Mouse (Mus musculus): ENCODE measurements around the gene Syt17. TPM values are rescaled to one million over a fixed set of nuclear protein-coding genes. Genes with fewer than 3 reads are reported as not detected.

The Syt17 gene
- polyA plus RNA-seq, 1 experiment from 2014 or later = 2.9 TPM

DNA sequence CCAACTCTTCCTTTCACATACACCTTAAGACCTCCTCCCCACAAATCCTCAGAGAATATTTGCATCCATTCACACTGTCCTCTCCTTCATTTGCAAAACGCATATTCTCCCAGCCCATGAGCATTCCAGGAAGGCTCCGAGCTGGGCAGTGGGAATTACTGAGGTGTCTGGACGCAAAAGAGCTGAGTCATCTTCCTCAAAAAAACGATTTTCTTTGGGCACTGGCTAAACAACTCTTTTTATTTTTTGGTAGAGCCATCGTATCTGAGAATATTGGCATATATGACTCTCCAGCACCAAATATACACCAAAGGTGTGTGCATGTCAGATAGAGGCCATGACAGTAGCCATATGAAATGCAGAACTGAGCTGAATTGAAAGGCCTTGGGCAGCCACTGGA lies 38.9 kb upstream of the Syt17 start:
- Histone ChIP-seq H3K9me3 (ENCODE audit: control insufficient read depth, low read length) (no peaks in the 10 kb centered on the region), H3K4me2 (ENCODE audit: low read depth, low read length) (no peak overlapping the region), H3K27ac (replicated peaks; ENCODE audit: low read depth, low read length) (no peak overlapping the region), H3K36me3 (ENCODE audit: control insufficient read depth, insufficient read depth, low read length) (peaks cover 28% of the 10 kb centered on the region), H3K27me3 (replicated peaks; ENCODE audit: control insufficient read depth, insufficient read depth, low read length) (peaks cover 16% of the 10 kb centered on the region; the same call in 1 of the 2 replicates), H3K9ac (ENCODE audit: low read depth, low read length) (no peak overlapping the region), H3K4me3 (ENCODE audit: low read depth, low read length) (no peak overlapping the region), H3K4me1 (ENCODE audit: control insufficient read depth, insufficient read depth, low read length) (peaks cover 32% of the 10 kb centered on the region)
- 65% methylated on average over 5 of the region's 5 CpGs for WGBS
- no peak for DNase-seq (ENCODE audit: low spot score)
- ATAC-seq (ENCODE audit: low read depth) = no peak

DNA sequence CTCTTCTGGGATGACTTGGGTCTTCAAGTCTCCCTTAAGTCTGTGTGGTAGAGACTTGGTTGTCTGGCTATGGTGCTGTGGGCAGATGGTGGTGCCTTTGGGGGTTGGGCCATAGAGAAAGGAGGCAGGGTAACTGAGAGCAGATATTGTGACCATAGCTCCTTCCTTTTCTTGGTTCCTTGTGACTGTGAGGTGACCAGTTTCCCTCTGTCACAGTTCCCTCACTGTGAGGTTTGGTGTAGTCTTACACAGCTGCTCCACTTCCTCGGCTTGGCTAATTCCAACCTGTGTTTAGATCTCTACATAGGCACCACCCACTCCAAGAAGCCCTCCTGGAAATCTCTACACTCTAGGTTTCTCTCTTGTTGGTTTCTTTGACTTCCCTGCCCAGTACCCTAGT lies 36.0 kb upstream of the Syt17 start:
- H3K4me1 ChIP-seq (ENCODE audit: control insufficient read depth, insufficient read depth, low read length) = peaks cover 14% of the 10 kb centered on the region
- no peak overlapping the region for H3K4me2 ChIP-seq (ENCODE audit: low read depth, low read length)
- no peak for ATAC-seq (ENCODE audit: low read depth)
- H3K27me3 ChIP-seq (replicated peaks; ENCODE audit: control insufficient read depth, insufficient read depth, low read length) = no peaks in the 10 kb centered on the region
- no peak overlapping the region for H3K27ac ChIP-seq (replicated peaks; ENCODE audit: low read depth, low read length)
- H3K4me3 ChIP-seq (ENCODE audit: low read depth, low read length) = no peak overlapping the region
- peaks cover 16% of the 10 kb centered on the region for H3K36me3 ChIP-seq (ENCODE audit: control insufficient read depth, insufficient read depth, low read length)
- H3K9ac ChIP-seq (ENCODE audit: low read depth, low read length) = no peak overlapping the region
- WGBS = 59% methylated on average over 1 of the region's 1 CpGs
- DNase-seq (ENCODE audit: low spot score) = no peak
- no peaks in the 10 kb centered on the region for H3K9me3 ChIP-seq (ENCODE audit: control insufficient read depth, low read length)

DNA sequence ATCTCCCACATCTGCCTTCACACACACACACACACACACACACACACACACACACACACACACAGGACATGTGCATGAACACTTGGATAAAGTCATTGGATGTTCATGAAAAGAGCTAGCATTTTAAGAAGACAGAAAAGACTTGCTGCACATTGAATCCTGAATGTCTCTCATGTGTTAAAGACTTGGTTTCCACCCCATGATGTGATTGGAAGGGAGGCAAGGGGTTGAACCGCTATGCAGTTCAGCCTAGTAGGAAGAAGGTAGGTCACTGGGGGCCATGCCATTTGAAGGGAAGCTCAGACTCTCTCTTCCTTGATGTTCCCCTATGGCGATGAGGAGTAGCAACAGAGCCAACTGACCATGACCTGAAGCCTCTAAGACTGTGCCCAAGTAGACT lies 34.0 kb upstream of the Syt17 start:
- 76% methylated on average over 2 of the region's 2 CpGs for WGBS
- H3K27ac ChIP-seq (replicated peaks; ENCODE audit: low read depth, low read length) = no peak overlapping the region
- ATAC-seq (ENCODE audit: low read depth) = no peak

DNA sequence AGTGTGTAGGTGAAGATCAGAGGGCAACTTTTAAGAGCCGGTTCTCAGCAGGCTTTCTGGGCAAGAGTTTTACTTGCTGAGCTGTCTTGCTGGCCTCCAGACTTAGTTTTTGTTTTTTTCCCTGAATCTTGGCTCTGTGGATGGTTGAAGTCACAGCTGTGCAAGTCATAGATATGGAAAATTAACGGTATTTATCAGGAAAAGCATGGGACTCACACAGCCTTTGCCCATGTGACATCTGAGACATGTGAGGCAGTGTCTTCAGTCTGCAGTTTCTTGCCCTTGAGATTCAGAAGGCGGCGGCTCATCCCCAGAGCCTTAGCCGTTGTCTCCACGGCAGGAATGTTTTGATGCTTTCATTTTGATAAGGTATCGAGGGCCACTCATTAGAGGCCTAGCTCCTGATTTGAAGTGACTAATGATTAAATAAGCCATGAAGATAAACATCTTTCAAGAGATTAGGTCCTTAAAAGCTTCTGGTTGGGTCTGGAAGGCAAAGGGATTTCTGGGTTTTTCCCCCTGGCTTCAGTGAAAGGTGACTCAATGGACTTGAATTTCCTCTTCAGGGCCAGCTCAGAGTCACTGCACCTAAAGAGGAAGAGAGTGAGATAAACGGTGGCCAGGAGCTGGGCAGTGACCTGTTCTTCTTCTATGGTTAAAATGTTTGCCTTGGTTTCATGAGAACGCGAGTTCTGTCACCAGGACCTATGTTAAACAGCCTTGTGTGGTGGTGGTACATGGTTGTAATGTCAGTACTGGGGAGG lies 33.2 kb upstream of the Syt17 start:
- H3K4me2 ChIP-seq (ENCODE audit: low read depth, low read length) = no peak overlapping the region
- no peak overlapping the region for H3K27ac ChIP-seq (replicated peaks; ENCODE audit: low read depth, low read length)
- H3K4me3 ChIP-seq (ENCODE audit: low read depth, low read length) = no peak overlapping the region
- no peaks in the 10 kb centered on the region for H3K9me3 ChIP-seq (ENCODE audit: control insufficient read depth, low read length)
- no peaks in the 10 kb centered on the region for H3K27me3 ChIP-seq (replicated peaks; ENCODE audit: control insufficient read depth, insufficient read depth, low read length)
- no peaks in the 10 kb centered on the region for H3K4me1 ChIP-seq (ENCODE audit: control insufficient read depth, insufficient read depth, low read length)
- WGBS = 73% methylated on average over 10 of the region's 10 CpGs
- DNase-seq (ENCODE audit: low spot score) (no peak), ATAC-seq (ENCODE audit: low read depth) (no peak)
- H3K36me3 ChIP-seq (ENCODE audit: control insufficient read depth, insufficient read depth, low read length) = peaks cover 7% of the 10 kb centered on the region; the same call in 1 of the 2 replicates
- H3K9ac ChIP-seq (ENCODE audit: low read depth, low read length) = no peak overlapping the region

More for the DNA sequence above, 34.0 kb upstream of the Syt17 start:
- Histone ChIP-seq H3K27me3 (replicated peaks; ENCODE audit: control insufficient read depth, insufficient read depth, low read length) (no peaks in the 10 kb centered on the region), H3K36me3 (ENCODE audit: control insufficient read depth, insufficient read depth, low read length) (peaks cover 10% of the 10 kb centered on the region; the same call in 1 of the 2 replicates), H3K4me3 (ENCODE audit: low read depth, low read length) (no peak overlapping the region), H3K4me1 (ENCODE audit: control insufficient read depth, insufficient read depth, low read length) (no peaks in the 10 kb centered on the region), H3K9ac (ENCODE audit: low read depth, low read length) (no peak overlapping the region), H3K4me2 (ENCODE audit: low read depth, low read length) (no peak overlapping the region), H3K9me3 (ENCODE audit: control insufficient read depth, low read length) (no peaks in the 10 kb centered on the region)
- no peak for DNase-seq (ENCODE audit: low spot score)

DNA sequence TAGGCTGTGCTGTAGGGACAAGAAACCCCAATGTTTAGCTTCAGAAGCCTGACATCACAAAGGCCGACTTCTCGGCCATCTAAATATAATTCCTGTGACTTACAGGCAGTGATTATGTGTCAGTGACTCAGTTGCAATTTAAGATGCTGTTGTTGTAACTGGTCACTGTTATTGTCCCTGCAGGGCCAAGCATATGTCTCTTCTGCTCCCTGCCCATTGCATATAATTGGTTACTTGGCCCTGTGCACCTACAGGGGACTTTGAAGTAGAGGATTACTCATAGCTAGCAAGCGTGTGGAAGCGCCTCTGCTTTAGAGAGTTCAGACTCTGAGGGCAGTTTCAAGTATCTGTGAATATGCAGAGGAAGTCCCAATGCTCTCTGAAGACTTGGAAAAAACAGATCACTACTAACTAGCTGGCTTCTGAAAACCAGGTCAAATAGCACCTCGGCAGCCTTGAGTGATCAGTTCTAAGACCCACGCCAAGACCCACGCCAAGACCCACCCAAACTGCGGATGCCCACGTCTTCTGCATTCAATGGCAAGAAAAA lies 32.2 kb upstream of the Syt17 start:
- no peak overlapping the region for H3K4me2 ChIP-seq (ENCODE audit: low read depth, low read length)
- H3K36me3 ChIP-seq (ENCODE audit: control insufficient read depth, insufficient read depth, low read length) = no peaks in the 10 kb centered on the region
- H3K27ac ChIP-seq (replicated peaks; ENCODE audit: low read depth, low read length) = no peak overlapping the region
- no peaks in the 10 kb centered on the region for H3K9me3 ChIP-seq (ENCODE audit: control insufficient read depth, low read length)
- no peak overlapping the region for H3K4me3 ChIP-seq (ENCODE audit: low read depth, low read length)
- H3K4me1 ChIP-seq (ENCODE audit: control insufficient read depth, insufficient read depth, low read length) = no peaks in the 10 kb centered on the region
- no peak overlapping the region for H3K9ac ChIP-seq (ENCODE audit: low read depth, low read length)
- no peak for ATAC-seq (ENCODE audit: low read depth)
- DNase-seq (ENCODE audit: low spot score) = no peak
- WGBS = 87% methylated on average over 9 of the region's 9 CpGs
- H3K27me3 ChIP-seq (replicated peaks; ENCODE audit: control insufficient read depth, insufficient read depth, low read length) = no peaks in the 10 kb centered on the region

DNA sequence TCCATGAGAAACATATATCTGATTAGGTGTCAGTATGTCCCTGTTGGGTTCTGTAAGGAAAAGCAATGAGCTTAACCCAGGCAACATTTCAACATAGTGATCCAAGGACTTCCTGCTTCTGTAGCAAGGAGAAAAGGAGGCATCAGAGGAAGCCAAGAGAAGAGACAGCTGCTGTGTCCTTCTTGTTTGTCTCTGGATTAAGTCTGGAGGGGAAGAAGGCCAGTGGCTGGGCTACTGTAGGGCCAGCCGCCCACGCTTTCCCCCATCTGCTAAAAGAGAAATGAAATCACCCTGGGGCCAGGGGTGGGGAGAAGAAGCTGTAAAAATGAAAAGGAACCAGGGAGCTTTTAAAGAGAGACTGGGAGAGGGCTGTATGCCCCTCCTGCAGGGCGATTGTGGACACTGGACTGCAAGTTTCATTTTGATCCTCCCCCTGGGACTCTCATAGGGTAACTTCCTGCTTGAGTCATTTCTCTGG lies 30.9 kb upstream of the Syt17 start:
- no peaks in the 10 kb centered on the region for H3K4me1 ChIP-seq (ENCODE audit: control insufficient read depth, insufficient read depth, low read length)
- H3K27me3 ChIP-seq (replicated peaks; ENCODE audit: control insufficient read depth, insufficient read depth, low read length) = no peaks in the 10 kb centered on the region
- H3K9me3 ChIP-seq (ENCODE audit: control insufficient read depth, low read length) = no peaks in the 10 kb centered on the region
- no peaks in the 10 kb centered on the region for H3K36me3 ChIP-seq (ENCODE audit: control insufficient read depth, insufficient read depth, low read length)
- DNase-seq (ENCODE audit: low spot score) = peak; percentile 31
- no peak overlapping the region for H3K4me2 ChIP-seq (ENCODE audit: low read depth, low read length)
- no peak overlapping the region for H3K9ac ChIP-seq (ENCODE audit: low read depth, low read length)
- ATAC-seq (ENCODE audit: low read depth) = no peak
- no peak overlapping the region; the same call in 1 of the 2 replicates for H3K27ac ChIP-seq (replicated peaks; ENCODE audit: low read depth, low read length)
- no peak overlapping the region for H3K4me3 ChIP-seq (ENCODE audit: low read depth, low read length)
- 31% methylated on average over 3 of the region's 3 CpGs for WGBS

DNA sequence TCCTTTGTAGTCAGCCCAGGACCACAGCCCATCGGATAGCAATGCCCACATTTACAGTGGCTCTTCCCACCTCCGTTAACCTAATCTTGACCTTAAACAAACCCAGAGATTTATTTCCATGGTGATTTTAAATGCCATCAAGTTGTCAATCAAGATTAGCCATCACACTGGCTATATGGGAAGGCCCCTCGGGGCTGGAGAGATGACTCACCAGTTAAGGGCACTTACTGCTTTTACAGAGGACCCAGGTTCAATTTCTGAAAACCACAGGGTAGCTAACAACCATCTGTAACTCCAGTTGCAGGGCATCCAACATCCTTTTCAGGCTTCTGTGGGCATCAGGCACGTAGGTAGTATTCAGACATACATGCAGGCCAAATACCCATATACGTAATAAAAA lies 28.4 kb upstream of the Syt17 start:
- H3K27ac ChIP-seq (replicated peaks; ENCODE audit: low read depth, low read length) = no peak overlapping the region
- ATAC-seq (ENCODE audit: low read depth) (no peak), DNase-seq (ENCODE audit: low spot score) (no peak)
- no peak overlapping the region for H3K4me2 ChIP-seq (ENCODE audit: low read depth, low read length)
- H3K36me3 ChIP-seq (ENCODE audit: control insufficient read depth, insufficient read depth, low read length) = no peaks in the 10 kb centered on the region
- no peaks in the 10 kb centered on the region for H3K27me3 ChIP-seq (replicated peaks; ENCODE audit: control insufficient read depth, insufficient read depth, low read length)
- no peak overlapping the region for H3K9ac ChIP-seq (ENCODE audit: low read depth, low read length)
- H3K4me3 ChIP-seq (ENCODE audit: low read depth, low read length) = no peak overlapping the region
- 57% methylated on average over 5 of the region's 5 CpGs for WGBS
- no peaks in the 10 kb centered on the region for H3K4me1 ChIP-seq (ENCODE audit: control insufficient read depth, insufficient read depth, low read length)
- H3K9me3 ChIP-seq (ENCODE audit: control insufficient read depth, low read length) = no peaks in the 10 kb centered on the region

DNA sequence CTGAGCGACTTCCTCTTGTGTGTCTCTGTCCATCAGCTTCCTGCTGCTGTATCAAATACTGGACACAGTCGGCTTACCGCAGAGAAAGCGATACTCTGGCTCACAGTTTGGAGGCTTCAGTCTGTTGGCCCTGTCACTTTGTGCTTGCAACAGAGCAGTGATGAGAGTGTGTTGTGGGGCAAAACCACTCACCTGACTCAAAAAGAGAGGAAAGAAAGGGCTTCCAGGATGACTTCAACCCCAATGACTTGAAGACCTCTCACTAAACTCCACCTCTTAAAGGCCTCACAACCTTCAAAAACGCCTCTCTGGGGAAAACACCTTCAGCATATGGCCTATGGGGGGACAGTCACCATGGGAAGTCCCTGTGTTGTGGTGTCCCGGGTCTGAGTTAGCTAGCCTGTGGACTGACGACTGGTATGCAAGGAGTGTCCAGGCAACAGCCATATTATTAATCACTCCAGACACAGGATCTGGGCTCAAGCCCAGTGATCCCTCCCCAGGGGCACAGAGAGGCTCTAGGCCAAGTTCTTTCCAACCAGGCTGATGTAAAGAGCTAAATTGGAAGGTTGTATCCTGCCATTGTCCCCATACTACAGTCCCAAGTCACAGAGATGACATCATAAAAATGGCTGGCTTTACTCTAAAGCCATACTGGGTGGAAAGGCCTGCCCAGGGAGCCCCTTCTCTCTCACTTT lies 27.1 kb upstream of the Syt17 start:
- 0 out of 2 replicates have a peak, but pooled peaks cover 4% of the 10 kb centered on the region for H3K4me1 ChIP-seq (ENCODE audit: control insufficient read depth, insufficient read depth, low read length)
- WGBS = 78% methylated on average over 7 of the region's 7 CpGs
- ATAC-seq (ENCODE audit: low read depth) (no peak), DNase-seq (ENCODE audit: low spot score) (peak; percentile 19)
- H3K4me2 ChIP-seq (ENCODE audit: low read depth, low read length) = no peak overlapping the region
- no peak overlapping the region for H3K27ac ChIP-seq (replicated peaks; ENCODE audit: low read depth, low read length)
- H3K36me3 ChIP-seq (ENCODE audit: control insufficient read depth, insufficient read depth, low read length) = no peaks in the 10 kb centered on the region
- no peak overlapping the region for H3K9ac ChIP-seq (ENCODE audit: low read depth, low read length)
- no peaks in the 10 kb centered on the region for H3K27me3 ChIP-seq (replicated peaks; ENCODE audit: control insufficient read depth, insufficient read depth, low read length)
- no peaks in the 10 kb centered on the region for H3K9me3 ChIP-seq (ENCODE audit: control insufficient read depth, low read length)
- H3K4me3 ChIP-seq (ENCODE audit: low read depth, low read length) = no peak overlapping the region

Data from embryonic facial prominence, embryonic 14.5 days (tissue).